Mouse (Mus musculus) liver, embryonic 14.5 days (tissue): Measurements from ENCODE around the gene Klhl26. TPM values are rescaled to one million over a fixed set of nuclear protein-coding genes. Genes with fewer than 3 reads are reported as not detected.
A peak's percentile ranks its signal among the peaks of the same experiment; 100 is the strongest.

Experiments
- ATAC-seq: fragments of 200-750 bp; cut with Nextera tagmentation; 2 replicates; pipeline ENCODE4 v1.8.0; 2017; ENCODE audit warnings: moderate number of reproducible peaks, mild to moderate bottlenecking, moderate library complexity; ENCODE audit not compliant: insufficient read depth
- DNase-seq, 3 experiments: peaks; one replicate each; pipeline ENCODE4 v3.0.0-alpha.2; 2012 to 2013; ENCODE audit warnings: low read depth in 3 of 3, low spot score in 3 of 3
- H3K27ac ChIP-seq: fragments of 300-500 bp; sonication (generic); 2 replicates; pipeline ENCODE4 v1.5.1; 2014; ENCODE audit warnings: moderate library complexity, mild to moderate bottlenecking, control low read depth, inconsistent platforms
- H3K27me3 ChIP-seq: fragments of 300-500 bp; sonication (generic); 2 replicates; pipeline ENCODE4 v1.6.1; 2014; ENCODE audit warnings: mild to moderate bottlenecking, low read length, moderate library complexity; ENCODE audit not compliant: control insufficient read depth, insufficient read depth
- H3K36me3 ChIP-seq: fragments of 300-500 bp; sonication (generic); replicated peaks from 2 replicates; pipeline ENCODE4 v1.6.1; 2014; ENCODE audit warnings: low read depth; ENCODE audit not compliant: control insufficient read depth, insufficient read depth
- H3K4me1 ChIP-seq, 2 experiments: fragments of 200-500 bp in 1 of 2; fragments of 300-500 bp in 1 of 2; sonication (generic) in 1 of 2; replicated peaks; 2 replicates each; pipeline ENCODE4 v1.6.1; 2012 to 2014; ENCODE audit warnings: antibody characterized with exemption in 1 of 2, inconsistent platforms in 1 of 2, low read length in 1 of 2; ENCODE audit not compliant: control insufficient read depth in 2 of 2, insufficient read depth in 2 of 2
- H3K4me2 ChIP-seq: fragments of 300-500 bp; sonication (generic); 2 replicates; pipeline ENCODE4 v1.6.1; 2014; ENCODE audit warnings: low read depth, mild to moderate bottlenecking, control low read depth, moderate library complexity
- H3K4me3 ChIP-seq, 2 experiments: fragments of 200-500 bp in 1 of 2; fragments of 300-500 bp in 1 of 2; sonication (generic) in 1 of 2; 2 replicates each; pipeline ENCODE4 v1.5.1; 2012 to 2014; ENCODE audit warnings: low read depth in 2 of 2, low read length in 2 of 2, mild to moderate bottlenecking in 2 of 2, control low read depth in 1 of 2, inconsistent platforms in 1 of 2, moderate library complexity in 1 of 2; ENCODE audit not compliant: insufficient read depth in 1 of 2
- H3K9ac ChIP-seq: fragments of 300-500 bp; sonication (generic); replicated peaks from 2 replicates; pipeline ENCODE4 v1.6.1; 2014; ENCODE audit warnings: mild to moderate bottlenecking, control low read depth, moderate library complexity
- H3K9me3 ChIP-seq: fragments of 300-500 bp; sonication (generic); 2 replicates; pipeline ENCODE4 v1.6.1; 2016; ENCODE audit warnings: low read length, mixed read lengths; ENCODE audit not compliant: control insufficient read depth
- CTCF ChIP-seq: IDR thresholded peaks from 2 replicates; pipeline ENCODE4 v1.5.1; 2016; ENCODE audit warnings: antibody characterized with exemption, low read depth, control low read depth
- EP300 ChIP-seq: IDR thresholded peaks from 2 replicates; pipeline ENCODE4 v1.6.1; 2016; ENCODE audit warnings: antibody characterized with exemption, low read depth
- WGBS: fragments of 180-500 bp; shearing (Covaris S2); extraction: QIAGEN DNeasy Blood & Tissue Kit; methylation state at CpG from one replicate; pipeline ENCODE4 v1.1.7; 2014; ENCODE audit not compliant: insufficient replicate concordance; 5-methylcytosine and 5-hydroxymethylcytosine counted together
- polyA plus RNA-seq, 2 experiments: library from polyadenylated mRNA; depleted of rRNA in 1 of 2; stranded (reverse) in 1 of 2; unstranded in 1 of 2; fragments of >200 nt; fragmentation: Nextera tagmentation in 1 of 2; extraction: Ambion mirVana in 1 of 2; gene quantifications; 2 replicates each; pipeline versions ENCODE4 v1.2.1 to v1.2.3; 2012 to 2014

Gene Klhl26
- polyA plus RNA-seq, 2 experiments, result 5.0 to 6.5 TPM

DNA sequence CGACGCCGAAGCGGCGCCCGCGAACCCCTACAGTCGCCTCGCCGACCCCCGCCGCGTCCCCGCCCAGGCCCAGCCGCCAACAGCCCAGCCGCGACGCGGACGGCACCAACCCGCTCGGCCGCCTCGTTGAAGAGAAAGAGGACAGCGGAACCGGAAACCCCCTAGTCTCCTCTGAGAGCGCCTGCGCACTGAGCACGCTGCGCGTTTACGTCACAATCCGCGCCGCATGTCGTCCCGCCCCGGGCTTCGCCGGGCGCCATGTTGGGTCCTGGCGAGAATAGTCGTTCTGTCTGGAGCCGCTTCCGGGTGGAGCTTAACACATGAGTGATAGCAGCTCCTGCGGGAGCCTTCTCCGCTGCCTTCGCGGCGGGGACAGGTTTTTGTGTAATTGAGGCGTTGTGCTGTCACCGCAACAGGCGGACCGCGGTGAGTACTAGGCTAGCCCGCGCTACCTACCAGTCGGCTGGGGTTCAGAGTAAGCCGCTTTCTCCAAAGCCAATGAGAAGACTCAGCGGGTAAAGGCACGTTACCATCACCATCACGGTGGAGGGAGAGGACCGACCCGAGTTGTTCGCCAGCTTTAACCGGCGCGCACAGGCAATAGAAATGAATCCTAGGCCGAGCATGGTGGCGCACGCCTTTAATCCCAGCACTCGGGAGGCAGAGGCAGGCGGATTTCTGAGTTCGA, 33.6 kb upstream of the Klhl26 start, which contains the start of gene Uba52:
TSS of gene Uba52 (minus strand) at position 574 of the 688 bp plus-strand sequence.
- 1% methylated on average over 74 of the region's 74 CpGs for WGBS
- peak; percentile 77 for ATAC-seq
- DNase-seq, result peak; percentile 93 to 95 (median 94)
- H3K4me3 ChIP-seq, result peak within 1 kb of the TSS; percentile 64 to 90
- peak within 1 kb of the TSS; percentile 92 for H3K4me2 ChIP-seq
- H3K36me3 ChIP-seq, result peaks cover 38% of the 10 kb centered on the region
- peaks cover 27 to 34% of the 10 kb centered on the region in 2 experiments for H3K4me1 ChIP-seq
- no peaks in the 10 kb centered on the region for H3K9me3 ChIP-seq
- TF ChIP-seq CTCF (no peak), EP300 (0 out of 2 replicates have a peak, but pooled peaks have one; percentile 17)
- H3K27ac ChIP-seq, result peak within 1 kb of the TSS; percentile 91
- peak within 1 kb of the TSS; percentile 96 for H3K9ac ChIP-seq
- H3K27me3 ChIP-seq, result no peaks in the 10 kb centered on the region

DNA sequence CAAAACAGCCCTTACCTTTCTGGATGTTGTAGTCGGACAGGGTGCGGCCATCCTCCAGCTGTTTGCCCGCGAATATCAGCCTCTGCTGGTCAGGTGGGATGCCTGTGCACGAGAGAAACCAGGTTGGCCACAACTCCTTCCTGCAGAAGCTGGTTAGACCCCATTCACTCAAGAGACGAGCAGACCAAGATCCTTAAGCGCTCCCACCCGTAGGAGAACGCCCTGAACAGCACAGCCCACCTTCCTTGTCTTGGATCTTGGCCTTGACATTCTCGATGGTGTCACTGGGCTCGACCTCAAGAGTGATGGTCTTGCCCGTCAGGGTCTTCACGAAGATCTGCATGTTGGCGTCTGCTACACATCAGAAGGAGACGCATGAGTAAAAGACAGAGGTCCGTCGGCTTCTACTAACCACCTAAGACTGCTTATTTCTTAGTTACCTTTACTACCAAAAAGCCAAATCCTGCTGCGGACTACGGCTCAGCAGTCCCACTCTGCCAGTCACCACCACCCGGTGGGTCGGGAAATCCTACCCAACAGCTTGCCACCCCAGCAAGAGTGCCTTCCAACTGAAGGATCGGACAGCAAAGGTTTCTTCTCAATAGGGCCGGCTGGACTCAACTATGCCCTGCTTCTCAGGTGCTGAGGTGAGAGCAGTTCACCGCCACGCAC, 32.6 kb upstream of the Klhl26 start:
- Histone ChIP-seq H3K27me3 (no peaks in the 10 kb centered on the region), H3K4me2 (peak overlapping the region; percentile 92), H3K27ac (peak overlapping the region; percentile 91), H3K9me3 (no peaks in the 10 kb centered on the region), H3K4me1 (peaks cover 27 to 38% of the 10 kb centered on the region in 2 experiments), H3K9ac (peak overlapping the region; percentile 96), H3K36me3 (peaks cover 38% of the 10 kb centered on the region), H3K4me3 (peak overlapping the region; percentile 64 to 90)
- ATAC-seq, result no peak
- TF ChIP-seq CTCF (no peak), EP300 (no peak)
- 2% methylated on average over 25 of the region's 25 CpGs for WGBS
- DNase-seq, result no peak

DNA sequence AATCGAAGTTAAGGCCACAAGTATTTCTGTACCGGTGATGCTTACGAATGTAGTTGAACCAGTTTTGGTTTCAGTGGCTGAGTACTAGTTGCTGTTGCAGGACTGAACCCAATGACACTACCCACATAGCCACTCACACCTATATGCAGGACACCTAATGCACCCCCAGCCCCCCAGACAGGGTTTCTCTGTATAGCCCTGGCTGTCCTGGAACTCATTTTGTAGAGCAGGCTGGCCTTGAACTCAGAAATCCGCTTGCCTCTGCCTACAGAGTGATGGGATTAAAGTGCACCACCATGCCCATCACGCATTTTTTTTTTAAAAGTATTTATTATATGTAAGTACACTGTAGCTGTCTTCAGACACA, 30.2 kb upstream of the Klhl26 start:
- H3K4me1 ChIP-seq, result peaks cover 29 to 40% of the 10 kb centered on the region in 2 experiments
- DNase-seq (no peak), ATAC-seq (no peak)
- peaks cover 21% of the 10 kb centered on the region for H3K36me3 ChIP-seq
- peak overlapping the region; percentile 83 for H3K4me2 ChIP-seq
- no peak overlapping the region; the same call in 1 of the 2 replicates for H3K9ac ChIP-seq
- 0 out of 2 replicates have a peak, but pooled peaks cover 5% of the 10 kb centered on the region for H3K27me3 ChIP-seq
- WGBS, result 44% methylated on average over 5 of the region's 5 CpGs
- no peak for TF ChIP-seq EP300
- no peak for TF ChIP-seq CTCF
- H3K9me3 ChIP-seq, result no peaks in the 10 kb centered on the region
- peak overlapping the region; percentile 52 for H3K27ac ChIP-seq
- peak overlapping the region; percentile 36 to 77 for H3K4me3 ChIP-seq

DNA sequence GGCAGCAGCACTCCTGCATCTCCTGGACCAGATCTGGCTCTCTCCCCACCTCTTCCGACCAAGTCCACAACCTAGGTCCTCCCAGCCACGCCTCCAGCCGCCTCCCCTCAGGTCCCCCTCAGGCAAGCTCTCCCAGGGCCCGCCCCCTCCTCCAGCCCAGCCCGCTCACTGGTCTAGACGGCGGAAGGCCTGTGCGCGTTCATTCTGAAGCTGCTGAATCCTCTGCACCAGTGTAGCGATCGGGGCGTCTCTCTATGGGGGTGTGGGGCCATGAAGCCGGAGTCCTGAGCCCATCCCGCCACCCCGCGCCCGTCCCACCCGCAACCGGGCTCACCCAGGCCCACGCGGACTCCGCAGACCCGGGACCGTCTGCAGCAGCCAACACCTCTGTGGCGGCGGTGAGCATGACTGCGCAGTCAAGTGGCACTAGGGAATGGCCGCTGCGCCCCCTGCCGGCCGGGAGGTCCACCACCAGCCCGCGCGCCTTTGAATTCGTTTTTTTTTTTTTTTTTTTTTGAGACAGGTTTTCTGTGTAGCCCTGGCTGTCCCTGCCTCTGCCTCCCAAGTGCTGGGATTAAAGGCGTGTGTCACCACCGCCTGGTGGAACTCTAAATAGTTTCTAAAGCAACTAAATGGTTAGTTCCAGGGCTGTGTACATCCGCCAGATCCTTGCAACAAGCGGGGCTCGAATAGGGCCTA, 29.7 kb upstream of the Klhl26 start, which contains the start of gene Rex1bd:
TSS of gene Rex1bd (minus strand) at position 425 of the 699 bp plus-strand sequence.
- Histone ChIP-seq H3K4me3 (peak within 1 kb of the TSS; percentile 65 to 77), H3K36me3 (peaks cover 21% of the 10 kb centered on the region), H3K9ac (peak within 1 kb of the TSS; percentile 83), H3K9me3 (no peaks in the 10 kb centered on the region), H3K27ac (peak within 1 kb of the TSS; percentile 82), H3K4me2 (peak within 1 kb of the TSS; percentile 83), H3K27me3 (peaks cover 5% of the 10 kb centered on the region; the same call in 1 of the 2 replicates), H3K4me1 (peaks cover 29 to 39% of the 10 kb centered on the region in 2 experiments)
- 0 out of 2 replicates have a peak, but pooled peaks have one; percentile 2 for TF ChIP-seq EP300
- peak; percentile 96 for TF ChIP-seq CTCF
- ATAC-seq (peak; percentile 78), DNase-seq (peak; percentile 84 to 86 (median 85))
- 1% methylated on average over 40 of the region's 40 CpGs for WGBS
